Mouse (Mus musculus) lung, adult 18-20 months (tissue): ENCODE data around the gene Dusp6.
"Not testable (repeated sequence)": the region's sequence is repeated elsewhere in the genome, so short reads cannot be mapped to it uniquely, and the experiment has no call there.

ENCODE experiments used
- DNase-seq, 2 experiments: peaks; one replicate each; pipeline ENCODE4 v3.0.0; 2022; ENCODE audit warnings: mixed read lengths in 2 of 2

The Dusp6 gene

GRCm38 (mm10) chr10:99262867-99263379 lies at the start of gene Dusp6:
Gene Dusp6, plus strand, starts transcription at chr10:99263231.
- DNase-seq, result peak; percentile 99

- DNase-seq, result no peak
Observed at GRCm38 (mm10) chr10:99214421-99215299, 48.4 kb upstream of the Dusp6 start.

GRCm38 (mm10) chr10:99216570-99216969 lies 46.5 kb upstream of the Dusp6 start:
- not testable (repeated sequence) for DNase-seq

GRCm38 (mm10) chr10:99221540-99221939 lies 41.5 kb upstream of the Dusp6 start:
- no peak for DNase-seq

- no peak for DNase-seq
Observed at GRCm38 (mm10) chr10:99222726-99223125, 40.3 kb upstream of the Dusp6 start.

GRCm38 (mm10) chr10:99224218-99224617 lies 38.8 kb upstream of the Dusp6 start:
- no peak for DNase-seq

- DNase-seq, result no peak
Observed at GRCm38 (mm10) chr10:99226782-99227181, 36.2 kb upstream of the Dusp6 start.

GRCm38 (mm10) chr10:99227968-99228864 lies 34.8 kb upstream of the Dusp6 start:
- DNase-seq, result peak in 1 of 2 experiments; percentile 49

GRCm38 (mm10) chr10:99229031-99229684 lies 33.9 kb upstream of the Dusp6 start:
- peak in 1 of 2 experiments; percentile 45 for DNase-seq

GRCm38 (mm10) chr10:99232518-99233227 lies 30.4 kb upstream of the Dusp6 start:
- DNase-seq, result no peak

GRCm38 (mm10) chr10:99234336-99234735 lies 28.7 kb upstream of the Dusp6 start:
- no peak for DNase-seq

GRCm38 (mm10) chr10:99235081-99235480 lies 27.9 kb upstream of the Dusp6 start:
- DNase-seq, result no peak

GRCm38 (mm10) chr10:99237205-99237832 lies 25.7 kb upstream of the Dusp6 start:
- peak; percentile 65 to 77 for DNase-seq

- DNase-seq, result no peak
Observed at GRCm38 (mm10) chr10:99238537-99238936, 24.5 kb upstream of the Dusp6 start.

GRCm38 (mm10) chr10:99241284-99241828 lies 21.7 kb upstream of the Dusp6 start:
- DNase-seq, result no peak

GRCm38 (mm10) chr10:99241829-99242711 lies 21.0 kb upstream of the Dusp6 start:
- DNase-seq, result no peak

GRCm38 (mm10) chr10:99242721-99243120 lies 20.3 kb upstream of the Dusp6 start:
- DNase-seq, result no peak

GRCm38 (mm10) chr10:99243907-99244489 lies 19.0 kb upstream of the Dusp6 start:
- peak in 1 of 2 experiments; percentile 42 for DNase-seq

- DNase-seq, result no peak
Observed at GRCm38 (mm10) chr10:99244655-99245260, 18.3 kb upstream of the Dusp6 start.
